Mouse (Mus musculus): Measurements from ENCODE around the gene Epn1. TPM values are rescaled to one million over a fixed set of nuclear protein-coding genes. Genes with fewer than 3 reads are reported as not detected.
"Not testable (repeated sequence)": the region's sequence is repeated elsewhere in the genome, so short reads cannot be mapped to it uniquely, and the experiment has no call there.

Epn1 gene
- polyA plus RNA-seq, 1 experiment from 2014 or later, result 62.9 TPM

- Histone ChIP-seq H3K4me1 (peaks cover 53% of the 10 kb centered on the region), H3K4me2 (peak overlapping the region; percentile 86), H3K4me3 (replicated peaks) (peak overlapping the region; percentile 72), H3K27me3 (peaks cover 26% of the 10 kb centered on the region), H3K27ac (peak overlapping the region; percentile 99), H3K9ac (peak overlapping the region; percentile 74), H3K36me3 (replicated peaks) (peaks cover 6% of the 10 kb centered on the region), H3K9me3 (no peaks in the 10 kb centered on the region)
- ATAC-seq (ENCODE audit: low FRiP score), result peak; percentile 90
- WGBS, result under 1% methylated on average over 60 of the region's 60 CpGs
Measured at GRCm38 (mm10) chr7:5060944-5061773, 18.9 kb upstream of the Epn1 start.

- WGBS, result under 1% methylated on average over 61 of the region's 65 CpGs
- Histone ChIP-seq H3K27ac (peak within 1 kb of the TSS; percentile 99), H3K36me3 (replicated peaks) (peaks cover 13% of the 10 kb centered on the region), H3K9me3 (no peaks in the 10 kb centered on the region), H3K9ac (peak within 1 kb of the TSS; percentile 74), H3K4me1 (peaks cover 46% of the 10 kb centered on the region), H3K27me3 (peaks cover 19% of the 10 kb centered on the region), H3K4me3 (replicated peaks) (peak within 1 kb of the TSS; percentile 72), H3K4me2 (peak within 1 kb of the TSS; percentile 86)
- peak; percentile 85 for ATAC-seq (ENCODE audit: low FRiP score)
Measured at GRCm38 (mm10) chr7:5061774-5062359, 18.2 kb upstream of the Epn1 start, which contains the start of gene U2af2. U2af2 (plus strand) TSS chr7:5062143.

- H3K4me2 ChIP-seq, result peak overlapping the region; percentile 86
- peak overlapping the region; percentile 74 for H3K9ac ChIP-seq
- no peaks in the 10 kb centered on the region for H3K9me3 ChIP-seq
- peaks cover 41% of the 10 kb centered on the region for H3K4me1 ChIP-seq
- H3K27me3 ChIP-seq, result peaks cover 13% of the 10 kb centered on the region
- ATAC-seq (ENCODE audit: low FRiP score), result peak; percentile 57
- WGBS, result under 1% methylated on average over 43 of the region's 51 CpGs
- peak overlapping the region; percentile 99 for H3K27ac ChIP-seq
- H3K36me3 ChIP-seq (replicated peaks), result peaks cover 19% of the 10 kb centered on the region
- H3K4me3 ChIP-seq (replicated peaks), result peak overlapping the region; percentile 72
Measured at GRCm38 (mm10) chr7:5062360-5063001, 17.6 kb upstream of the Epn1 start.

GRCm38 (mm10) chr7:5064886-5065285 is 15.1 kb upstream of the Epn1 start:
- 90% methylated on average over 6 of the region's 6 CpGs for WGBS

GRCm38 (mm10) chr7:5073586-5073985 is 6.4 kb upstream of the Epn1 start:
- Histone ChIP-seq H3K9ac (no peak overlapping the region), H3K36me3 (replicated peaks) (peaks cover 96% of the 10 kb centered on the region), H3K4me2 (no peak overlapping the region), H3K27me3 (no peaks in the 10 kb centered on the region), H3K9me3 (no peaks in the 10 kb centered on the region), H3K4me3 (replicated peaks) (no peak overlapping the region), H3K4me1 (no peaks in the 10 kb centered on the region), H3K27ac (no peak overlapping the region)
- WGBS, result 85% methylated on average over 1 of the region's 1 CpGs
- ATAC-seq (ENCODE audit: low FRiP score), result no peak

More at GRCm38 (mm10) chr7:5064886-5065285, 15.1 kb upstream of the Epn1 start:
- H3K36me3 ChIP-seq (replicated peaks), result peaks cover 44% of the 10 kb centered on the region
- peaks cover 36% of the 10 kb centered on the region for H3K4me1 ChIP-seq
- H3K4me3 ChIP-seq (replicated peaks), result no peak overlapping the region
- no peak for ATAC-seq (ENCODE audit: low FRiP score)
- no peak overlapping the region for H3K27ac ChIP-seq
- no peak overlapping the region for H3K9ac ChIP-seq
- H3K4me2 ChIP-seq, result no peak overlapping the region
- H3K9me3 ChIP-seq, result no peaks in the 10 kb centered on the region
- H3K27me3 ChIP-seq, result no peaks in the 10 kb centered on the region

- Histone ChIP-seq H3K4me2 (no peak overlapping the region), H3K9me3 (no peaks in the 10 kb centered on the region), H3K27ac (no peak overlapping the region), H3K4me1 (no peaks in the 10 kb centered on the region), H3K36me3 (replicated peaks) (peaks cover 88% of the 10 kb centered on the region), H3K9ac (no peak overlapping the region), H3K27me3 (no peaks in the 10 kb centered on the region), H3K4me3 (replicated peaks) (no peak overlapping the region)
- no peak for ATAC-seq (ENCODE audit: low FRiP score)
- 92% methylated on average over 5 of the region's 5 CpGs for WGBS
Measured at GRCm38 (mm10) chr7:5074984-5075383, 5.1 kb upstream of the Epn1 start.

GRCm38 (mm10) chr7:5076931-5077330 is 3.1 kb upstream of the Epn1 start:
- H3K4me3 ChIP-seq (replicated peaks), result no peak overlapping the region
- no peaks in the 10 kb centered on the region for H3K27me3 ChIP-seq
- WGBS, result 93% methylated on average over 2 of the region's 2 CpGs
- no peak overlapping the region for H3K4me2 ChIP-seq
- H3K36me3 ChIP-seq (replicated peaks), result peaks cover 68% of the 10 kb centered on the region
- peaks cover 14% of the 10 kb centered on the region for H3K4me1 ChIP-seq
- no peak for ATAC-seq (ENCODE audit: low FRiP score)
- H3K27ac ChIP-seq, result no peak overlapping the region
- no peak overlapping the region for H3K9ac ChIP-seq
- no peaks in the 10 kb centered on the region for H3K9me3 ChIP-seq

GRCm38 (mm10) chr7:5079365-5080009 is 548 bp upstream of the Epn1 start:
- H3K9ac ChIP-seq, H3K9me3 ChIP-seq, H3K27me3 ChIP-seq: not testable (repeated sequence)
- Histone ChIP-seq H3K36me3 (replicated peaks) (peaks cover 61% of the 10 kb centered on the region), H3K4me2 (peak overlapping the region; percentile 92), H3K27ac (peak overlapping the region; percentile 90), H3K4me3 (replicated peaks) (peak overlapping the region; percentile 94), H3K4me1 (peaks cover 16% of the 10 kb centered on the region)
- WGBS, result 49% methylated on average over 9 of the region's 13 CpGs
- ATAC-seq (ENCODE audit: low FRiP score), result peak; percentile 37

GRCm38 (mm10) chr7:5080815-5081214 is 780 bp downstream of the Epn1 start:
- H3K27ac ChIP-seq, result peak overlapping the region; percentile 90; the same call in 1 of the 2 replicates
- peak overlapping the region; percentile 94 for H3K4me3 ChIP-seq (replicated peaks)
- peaks cover 16% of the 10 kb centered on the region for H3K4me1 ChIP-seq
- H3K4me2 ChIP-seq, result peak overlapping the region; percentile 92
- H3K36me3 ChIP-seq (replicated peaks), result peaks cover 59% of the 10 kb centered on the region
- peak overlapping the region; percentile 94 for H3K9ac ChIP-seq
- H3K27me3 ChIP-seq, result no peaks in the 10 kb centered on the region
- no peak for ATAC-seq (ENCODE audit: low FRiP score)
- H3K9me3 ChIP-seq, result no peaks in the 10 kb centered on the region
- 20% methylated on average over 6 of the region's 6 CpGs for WGBS

GRCm38 (mm10) chr7:5081241-5081640 is 1.2 kb downstream of the Epn1 start:
- Histone ChIP-seq H3K9ac (peak overlapping the region; percentile 94; the same call in 1 of the 2 replicates), H3K27ac (no peak overlapping the region), H3K4me3 (replicated peaks) (peak overlapping the region; percentile 94), H3K36me3 (replicated peaks) (peaks cover 60% of the 10 kb centered on the region), H3K4me1 (peaks cover 16% of the 10 kb centered on the region), H3K4me2 (peak overlapping the region; percentile 92), H3K27me3 (no peaks in the 10 kb centered on the region), H3K9me3 (no peaks in the 10 kb centered on the region)
- 78% methylated on average over 6 of the region's 6 CpGs for WGBS
- no peak for ATAC-seq (ENCODE audit: low FRiP score)

- Histone ChIP-seq H3K4me2 (no peak overlapping the region), H3K9me3 (no peaks in the 10 kb centered on the region), H3K27me3 (no peaks in the 10 kb centered on the region), H3K4me1 (peaks cover 16% of the 10 kb centered on the region), H3K27ac (no peak overlapping the region), H3K4me3 (replicated peaks) (no peak overlapping the region), H3K9ac (no peak overlapping the region), H3K36me3 (replicated peaks) (peaks cover 56% of the 10 kb centered on the region)
- no peak for ATAC-seq (ENCODE audit: low FRiP score)
- 98% methylated on average over 2 of the region's 2 CpGs for WGBS
Measured at GRCm38 (mm10) chr7:5081939-5082338, 1.9 kb downstream of the Epn1 start.

Measured in forebrain, embryonic 12.5 days (tissue).